In the genomic region with DNA sequence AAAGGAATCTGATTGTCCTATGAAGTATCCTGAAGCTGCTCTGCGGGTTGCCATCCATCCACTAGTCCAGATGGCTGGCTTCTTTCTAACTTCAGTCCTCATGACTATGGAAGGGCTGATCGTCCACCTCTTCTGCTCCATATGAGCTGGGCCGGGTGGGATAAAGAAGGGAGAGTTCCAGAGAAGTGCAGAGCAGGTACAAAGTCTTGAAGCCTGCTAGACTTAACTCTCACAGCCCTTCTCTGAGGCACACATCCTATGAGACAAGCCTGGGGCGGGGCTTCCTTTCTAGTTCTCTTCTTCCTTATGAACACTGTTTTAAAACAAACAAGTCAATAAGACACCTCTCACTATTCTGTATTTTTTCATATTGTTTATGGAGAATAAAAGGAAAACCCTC, we compare ENCODE assay signal across 17 mouse cellular contexts.
"Had no signal": no experiment of that assay in that cellular context is flagged by ENCODE, and none has a peak within 500 bp of the region (broad histone marks: within the 10 kb centered on the region; RNA-seq: fewer than 3 reads in every experiment).

No protein-coding gene starts in this region.

- H3K27ac ChIP-seq: lung, embryonic 15.5 days; macrophage; midbrain, embryonic 13.5 days; midbrain, embryonic 15.5 days; neural tube, embryonic 12.5 days; stomach, embryonic 15.5 days; stomach, postnatal 0 days had no signal

- H3K27me3 ChIP-seq: lung, embryonic 15.5 days; megakaryocyte, embryonic 14.5 days; midbrain, embryonic 13.5 days; midbrain, embryonic 15.5 days; neural tube, embryonic 12.5 days; stomach, embryonic 15.5 days had no signal

- H3K36me3 ChIP-seq: lung, embryonic 15.5 days; midbrain, embryonic 15.5 days; neural tube, embryonic 12.5 days; stomach, embryonic 15.5 days had no signal

- H3K9me3 ChIP-seq: lung, embryonic 15.5 days; megakaryocyte, embryonic 14.5 days; midbrain, embryonic 13.5 days; midbrain, embryonic 15.5 days; neural tube, embryonic 12.5 days; stomach, embryonic 15.5 days had no signal

- H3K9ac ChIP-seq: lung, embryonic 15.5 days; midbrain, embryonic 13.5 days; midbrain, embryonic 15.5 days; neural tube, embryonic 12.5 days; stomach, embryonic 15.5 days had no signal

- H3K4me3 ChIP-seq: lung, embryonic 15.5 days; megakaryocyte, embryonic 14.5 days; midbrain, embryonic 13.5 days; midbrain, embryonic 15.5 days; neural tube, embryonic 12.5 days; stomach, embryonic 15.5 days had no signal

- DNase-seq: lung, adult 2 months; lung, postnatal 14 days; lung, postnatal 36 days; right cerebral cortex, postnatal 14 days; thymus, adult 2 months; thymus, postnatal 25 days; thymus, postnatal 4 days had no signal

- H3K4me1 ChIP-seq: megakaryocyte, embryonic 14.5 days; midbrain, embryonic 13.5 days; midbrain, embryonic 15.5 days; neural tube, embryonic 12.5 days; stomach, embryonic 15.5 days had no signal

- ATAC-seq: lung, postnatal 0 days; midbrain, embryonic 13.5 days; midbrain, embryonic 15.5 days had no signal

- H3K4me2 ChIP-seq: lung, embryonic 15.5 days; midbrain, embryonic 11.5 days; midbrain, embryonic 13.5 days; midbrain, embryonic 15.5 days; neural tube, embryonic 12.5 days; stomach, embryonic 15.5 days had no signal
